Mouse (Mus musculus): ENCODE measurements at regions not wholly inside any gene's neighbourhood (a gene's known extent, or its start where the extent isn't known, plus 50 kb on each side); places are given as distances from the start of the nearest gene placed in this dataset.

GRCm38 (mm10) chr14:114842327-114842726, 249.7 kb upstream of the Gpc5 start:
- H3K36me3 ChIP-seq (replicated peaks), result no peaks in the 10 kb centered on the region
- H3K9me3 ChIP-seq (replicated peaks), result no peaks in the 10 kb centered on the region
- H3K4me3 ChIP-seq (replicated peaks), result no peak overlapping the region
- H3K27ac ChIP-seq (replicated peaks), result no peak overlapping the region
- no peak for ATAC-seq (ENCODE audit: insufficient read depth)
- H3K27me3 ChIP-seq, result no peaks in the 10 kb centered on the region
- no peak overlapping the region for H3K4me2 ChIP-seq
- no peaks in the 10 kb centered on the region for H3K4me1 ChIP-seq (replicated peaks)
- 65% methylated on average over 8 of the region's 8 CpGs for WGBS (ENCODE audit: insufficient replicate concordance)
- H3K9ac ChIP-seq, result no peak overlapping the region

- Histone ChIP-seq H3K27me3 (no peaks in the 10 kb centered on the region), H3K4me2 (no peak overlapping the region), H3K9me3 (replicated peaks) (no peaks in the 10 kb centered on the region), H3K4me3 (replicated peaks) (no peak overlapping the region), H3K36me3 (replicated peaks) (no peaks in the 10 kb centered on the region), H3K4me1 (replicated peaks) (no peaks in the 10 kb centered on the region), H3K9ac (no peak overlapping the region), H3K27ac (replicated peaks) (no peak overlapping the region)
- whole genome bisulfite sequencing (ENCODE audit: insufficient replicate concordance), result 65% methylated on average over 6 of the region's 6 CpGs
- no peak for ATAC-seq (ENCODE audit: insufficient read depth)
Measured at GRCm38 (mm10) chr14:114843105-114843743, 248.8 kb upstream of the Gpc5 start.

- Histone ChIP-seq H3K36me3 (replicated peaks) (no peaks in the 10 kb centered on the region), H3K4me3 (replicated peaks) (no peak overlapping the region), H3K4me1 (replicated peaks) (no peaks in the 10 kb centered on the region; the same call in 1 of the 2 replicates), H3K9ac (no peak overlapping the region), H3K4me2 (no peak overlapping the region), H3K27me3 (no peaks in the 10 kb centered on the region), H3K9me3 (replicated peaks) (no peaks in the 10 kb centered on the region), H3K27ac (replicated peaks) (no peak overlapping the region)
- ATAC-seq (ENCODE audit: insufficient read depth), result no peak
- 24% methylated on average over 9 of the region's 9 CpGs for WGBS (ENCODE audit: insufficient replicate concordance)
Measured at GRCm38 (mm10) chr14:114854324-114855054, 237.5 kb upstream of the Gpc5 start.

- 49% methylated on average over 12 of the region's 12 CpGs for WGBS (ENCODE audit: insufficient replicate concordance)
Measured at GRCm38 (mm10) chr14:114855055-114855740, 236.8 kb upstream of the Gpc5 start.

GRCm38 (mm10) chr14:114855746-114856145, 236.3 kb upstream of the Gpc5 start:
- H3K27me3 ChIP-seq, result no peaks in the 10 kb centered on the region
- H3K4me1 ChIP-seq (replicated peaks), result no peaks in the 10 kb centered on the region; the same call in 1 of the 2 replicates
- H3K27ac ChIP-seq (replicated peaks), result no peak overlapping the region
- no peak for ATAC-seq (ENCODE audit: insufficient read depth)
- no peak overlapping the region for H3K4me2 ChIP-seq
- H3K9me3 ChIP-seq (replicated peaks), result no peaks in the 10 kb centered on the region
- H3K36me3 ChIP-seq (replicated peaks), result no peaks in the 10 kb centered on the region
- 58% methylated on average over 3 of the region's 3 CpGs for WGBS (ENCODE audit: insufficient replicate concordance)
- H3K4me3 ChIP-seq (replicated peaks), result no peak overlapping the region
- no peak overlapping the region for H3K9ac ChIP-seq

More at GRCm38 (mm10) chr14:114855055-114855740, 236.8 kb upstream of the Gpc5 start:
- Histone ChIP-seq H3K4me1 (replicated peaks) (no peaks in the 10 kb centered on the region; the same call in 1 of the 2 replicates), H3K4me2 (no peak overlapping the region), H3K27ac (replicated peaks) (no peak overlapping the region), H3K27me3 (no peaks in the 10 kb centered on the region), H3K36me3 (replicated peaks) (no peaks in the 10 kb centered on the region), H3K9me3 (replicated peaks) (no peaks in the 10 kb centered on the region), H3K9ac (no peak overlapping the region), H3K4me3 (replicated peaks) (no peak overlapping the region)
- ATAC-seq (ENCODE audit: insufficient read depth), result no peak

GRCm38 (mm10) chr14:114856243-114857031, 235.6 kb upstream of the Gpc5 start:
- Histone ChIP-seq H3K9ac (no peak overlapping the region), H3K27me3 (no peaks in the 10 kb centered on the region), H3K4me2 (no peak overlapping the region), H3K27ac (replicated peaks) (no peak overlapping the region), H3K4me3 (replicated peaks) (no peak overlapping the region), H3K4me1 (replicated peaks) (no peaks in the 10 kb centered on the region; the same call in 1 of the 2 replicates), H3K9me3 (replicated peaks) (no peaks in the 10 kb centered on the region), H3K36me3 (replicated peaks) (no peaks in the 10 kb centered on the region)
- WGBS (ENCODE audit: insufficient replicate concordance), result 53% methylated on average over 18 of the region's 18 CpGs
- ATAC-seq (ENCODE audit: insufficient read depth), result no peak

- WGBS (ENCODE audit: insufficient replicate concordance), result 16% methylated on average over 4 of the region's 4 CpGs
- Histone ChIP-seq H3K4me2 (peak overlapping the region; percentile 20), H3K27ac (replicated peaks) (peak overlapping the region; percentile 19; the same call in 1 of the 2 replicates), H3K4me1 (replicated peaks) (no peaks in the 10 kb centered on the region; the same call in 1 of the 2 replicates), H3K36me3 (replicated peaks) (no peaks in the 10 kb centered on the region), H3K9ac (no peak overlapping the region), H3K9me3 (replicated peaks) (no peaks in the 10 kb centered on the region), H3K4me3 (replicated peaks) (no peak overlapping the region), H3K27me3 (no peaks in the 10 kb centered on the region)
- ATAC-seq (ENCODE audit: insufficient read depth), result 0 out of 2 replicates have a peak, but pooled peaks have one; percentile 31
Measured at GRCm38 (mm10) chr14:114857171-114857570, 234.8 kb upstream of the Gpc5 start.

GRCm38 (mm10) chr14:114857689-114858088, 234.3 kb upstream of the Gpc5 start:
- no peak overlapping the region for H3K9ac ChIP-seq
- no peaks in the 10 kb centered on the region for H3K9me3 ChIP-seq (replicated peaks)
- 17% methylated on average over 7 of the region's 7 CpGs for WGBS (ENCODE audit: insufficient replicate concordance)
- peak overlapping the region; percentile 19; the same call in 1 of the 2 replicates for H3K27ac ChIP-seq (replicated peaks)
- peak; percentile 67 for ATAC-seq (ENCODE audit: insufficient read depth)
- H3K4me1 ChIP-seq (replicated peaks), result no peaks in the 10 kb centered on the region; the same call in 1 of the 2 replicates
- peak overlapping the region; percentile 20 for H3K4me2 ChIP-seq
- no peaks in the 10 kb centered on the region for H3K36me3 ChIP-seq (replicated peaks)
- no peaks in the 10 kb centered on the region for H3K27me3 ChIP-seq
- H3K4me3 ChIP-seq (replicated peaks), result no peak overlapping the region

GRCm38 (mm10) chr14:114863585-114863984, 228.4 kb upstream of the Gpc5 start:
- whole genome bisulfite sequencing (ENCODE audit: insufficient replicate concordance), result 60% methylated on average over 4 of the region's 4 CpGs

GRCm38 (mm10) chr14:114864102-114864501, 227.9 kb upstream of the Gpc5 start:
- WGBS (ENCODE audit: insufficient replicate concordance), result 67% methylated on average over 5 of the region's 5 CpGs
- Histone ChIP-seq H3K9ac (no peak overlapping the region), H3K4me1 (replicated peaks) (no peaks in the 10 kb centered on the region), H3K27me3 (no peaks in the 10 kb centered on the region), H3K4me2 (no peak overlapping the region), H3K27ac (replicated peaks) (no peak overlapping the region), H3K9me3 (replicated peaks) (no peaks in the 10 kb centered on the region), H3K4me3 (replicated peaks) (no peak overlapping the region), H3K36me3 (replicated peaks) (no peaks in the 10 kb centered on the region)
- peak; percentile 61 for ATAC-seq (ENCODE audit: insufficient read depth)

More at GRCm38 (mm10) chr14:114863585-114863984, 228.4 kb upstream of the Gpc5 start:
- Histone ChIP-seq H3K4me2 (no peak overlapping the region), H3K27me3 (no peaks in the 10 kb centered on the region), H3K9me3 (replicated peaks) (no peaks in the 10 kb centered on the region), H3K36me3 (replicated peaks) (no peaks in the 10 kb centered on the region), H3K27ac (replicated peaks) (no peak overlapping the region), H3K9ac (no peak overlapping the region), H3K4me3 (replicated peaks) (no peak overlapping the region), H3K4me1 (replicated peaks) (no peaks in the 10 kb centered on the region)
- no peak for ATAC-seq (ENCODE audit: insufficient read depth)
